Mouse (Mus musculus) A20 (cell line): ENCODE data around the gene Mmgt1.

ENCODE experiments used
- DNase-seq: peaks from one replicate; pipeline ENCODE4 v3.0.0-alpha.2; 2011; ENCODE audit warnings: low read depth, low spot score

Gene Mmgt1

GRCm38 (mm10) chrX:56597887-56598640 is at the start of gene Mmgt1:
Mmgt1 (minus strand) TSS chrX:56598069.
- DNase-seq, result peak; percentile 93

DNA sequence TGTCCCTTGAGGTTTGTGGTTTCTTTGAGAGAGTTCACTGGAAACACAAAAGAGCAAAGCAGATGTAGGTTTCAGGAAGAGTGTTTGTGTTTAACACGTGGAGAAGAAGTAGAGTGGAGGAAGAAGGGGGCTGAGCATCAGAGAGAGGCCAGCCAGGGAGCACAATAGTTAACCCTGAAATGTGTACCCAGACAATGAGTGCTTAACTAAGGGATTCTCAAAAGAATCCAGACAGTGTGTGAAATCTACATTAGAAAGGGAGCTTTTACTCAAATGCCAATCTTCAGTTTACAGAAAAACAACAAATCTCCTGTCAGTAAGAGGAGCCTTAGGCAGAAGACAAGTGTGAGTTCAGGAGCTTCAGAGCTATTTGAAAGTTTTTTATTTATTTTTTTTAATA is 42.2 kb upstream of the Mmgt1 start:
- no peak for DNase-seq

GRCm38 (mm10) chrX:56636185-56636584 is 38.3 kb upstream of the Mmgt1 start:
- no peak for DNase-seq

- DNase-seq, result no peak
These were observed 17.4 kb upstream of the Mmgt1 start for GRCm38 (mm10) chrX:56615236-56615635.

DNA sequence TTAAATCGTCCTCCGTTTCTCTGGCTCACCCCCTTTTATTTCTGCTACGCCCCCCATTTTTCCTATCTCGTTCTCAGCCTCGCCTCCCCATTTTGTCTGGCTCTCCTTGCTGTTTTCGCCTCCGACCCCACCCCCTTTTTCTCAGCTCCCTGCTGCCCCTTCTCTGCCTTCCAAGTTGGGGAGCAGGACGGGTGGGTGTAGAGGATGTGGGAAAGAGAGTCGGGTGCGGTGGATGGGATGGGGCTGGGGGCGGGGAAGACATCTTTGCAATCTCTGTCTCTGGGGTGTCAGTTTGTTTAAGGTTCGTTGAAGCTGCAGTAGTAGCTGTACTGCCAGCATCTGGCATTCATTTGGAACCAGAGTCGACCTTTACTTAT is 12.4 kb upstream of the Mmgt1 start:
- DNase-seq, result no peak

- peak; percentile 84 for DNase-seq
These were observed 11.9 kb upstream of the Mmgt1 start, which contains the start of gene Slc9a6 for GRCm38 (mm10) chrX:56609623-56610317. Slc9a6 (plus strand) TSS chrX:56609757.

DNA sequence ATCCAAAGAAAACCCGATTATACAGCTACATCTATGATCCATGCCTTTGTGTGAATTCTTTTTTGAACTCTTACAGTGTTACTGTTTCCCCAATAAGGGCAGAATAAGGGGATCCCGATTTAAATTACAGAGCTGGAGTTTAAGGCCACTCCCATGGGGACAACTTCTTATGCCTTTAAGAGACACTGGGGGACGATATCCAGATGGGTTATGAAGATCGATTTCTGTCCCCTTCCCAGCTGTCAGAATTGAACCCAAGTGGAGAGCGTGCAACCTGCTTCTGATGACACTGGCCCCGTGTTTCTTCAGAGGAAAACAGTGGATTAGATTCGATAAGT is 11.4 kb upstream of the Mmgt1 start:
- no peak for DNase-seq

- DNase-seq, result no peak
These were observed 9.3 kb upstream of the Mmgt1 start for GRCm38 (mm10) chrX:56607032-56607710.

DNA sequence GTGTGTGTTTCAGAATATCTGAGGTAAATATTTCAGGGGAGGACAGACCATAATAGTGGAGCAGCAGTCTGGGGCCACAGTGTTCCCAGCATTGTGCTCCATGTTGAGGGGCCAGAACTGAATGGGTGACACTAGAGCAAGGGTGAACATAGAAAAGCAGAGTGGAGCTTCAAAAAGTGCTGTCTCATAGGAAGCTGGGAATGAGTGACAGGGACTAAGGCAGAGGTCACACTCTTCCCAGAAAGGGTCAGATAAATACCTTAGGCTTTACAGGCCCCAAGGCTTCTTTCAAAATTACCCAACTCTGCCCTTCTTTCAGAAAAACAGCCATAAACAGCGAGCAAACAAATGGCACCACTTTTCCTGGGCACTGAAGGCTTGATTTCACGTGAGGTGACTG is 8.7 kb upstream of the Mmgt1 start:
- DNase-seq, result no peak

GRCm38 (mm10) chrX:56597219-56597886 is 516 bp downstream of the Mmgt1 start:
- DNase-seq, result no peak

GRCm38 (mm10) chrX:56578200-56578599 is 19.7 kb downstream of the Mmgt1 start:
- DNase-seq, result no peak

DNA sequence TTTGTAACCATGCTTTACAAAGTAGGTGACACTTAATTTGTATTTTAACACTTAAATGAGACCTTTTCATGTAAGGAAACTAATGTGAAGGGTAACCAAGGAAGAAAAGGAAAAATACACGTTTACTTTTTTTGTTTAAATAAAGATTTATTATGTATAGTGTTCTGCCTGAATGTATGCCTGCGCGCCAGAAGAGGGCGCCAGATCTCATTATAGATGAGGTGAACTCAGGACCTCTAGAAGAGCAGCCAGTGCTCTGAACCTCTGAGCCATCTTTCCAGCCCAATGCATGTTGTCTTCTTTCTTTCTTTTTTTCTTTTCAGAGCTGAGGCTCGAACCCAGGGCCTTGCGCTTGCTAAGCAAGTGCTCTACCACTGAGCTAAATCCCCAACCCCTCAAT is 25.4 kb downstream of the Mmgt1 start:
- DNase-seq, result peak; percentile 37

- DNase-seq, result no peak
These were observed 44.3 kb downstream of the Mmgt1 start for GRCm38 (mm10) chrX:56553584-56553983.

GRCm38 (mm10) chrX:56549506-56549905 is 48.4 kb downstream of the Mmgt1 start, which contains the start of gene Gm648:
Gm648 (minus strand) TSS chrX:56549606.
- no peak for DNase-seq

DNA sequence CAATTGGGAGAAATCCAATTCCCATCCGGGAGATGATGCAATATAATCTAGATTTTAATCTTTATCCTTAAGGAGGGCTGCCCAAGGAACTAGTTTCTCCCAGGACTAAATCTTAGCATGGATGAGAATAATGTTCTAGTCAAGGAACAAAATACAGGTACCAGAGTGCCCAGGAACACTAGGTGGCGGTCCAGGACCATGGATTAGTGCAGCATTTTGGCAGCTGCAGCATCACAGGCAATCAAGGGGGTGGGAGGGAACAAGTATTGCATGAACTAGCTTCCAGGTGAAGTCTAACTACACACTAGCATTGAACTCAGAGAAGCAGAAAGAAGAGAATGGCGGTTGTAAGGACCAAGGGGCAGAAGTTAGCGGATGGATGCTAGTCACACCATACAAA is 60.7 kb downstream of the Mmgt1 start:
- DNase-seq, result peak; percentile 31
